Mouse (Mus musculus): ENCODE results near the gene Gm826.

Gm826 gene

GRCm38 (mm10) chr2:160334111-160334661 lies at the start of gene Gm826:
TSS of gene Gm826 (minus strand) at chr2:160334162.
- no peak for DNase-seq (ENCODE audit: low read depth, low spot score)

- no peak for DNase-seq (ENCODE audit: low read depth, low spot score)
Measured at GRCm38 (mm10) chr2:160383418-160383817, 49.5 kb upstream of the Gm826 start.

DNA sequence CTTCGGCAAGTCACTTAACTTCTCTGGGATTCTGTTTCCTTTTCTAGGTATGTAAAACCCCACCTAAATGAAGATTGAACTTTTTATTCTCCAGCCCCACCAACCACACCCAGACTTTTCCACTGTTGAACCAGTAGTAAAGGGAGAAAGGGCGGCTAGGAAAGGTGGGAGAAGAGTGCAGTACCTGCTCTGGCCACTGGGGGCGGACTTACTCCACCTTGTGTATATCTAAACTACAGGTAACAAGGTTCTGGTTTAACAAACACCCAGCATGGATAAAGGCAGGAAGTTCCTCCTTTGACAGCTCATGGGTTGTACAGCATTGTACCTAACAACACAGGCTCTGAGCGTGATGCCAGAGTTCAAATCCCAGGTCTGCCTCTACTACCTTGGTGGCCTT lies 44.3 kb upstream of the Gm826 start:
- no peak for DNase-seq (ENCODE audit: low read depth, low spot score)

GRCm38 (mm10) chr2:160376236-160376635 lies 42.3 kb upstream of the Gm826 start:
- no peak for DNase-seq (ENCODE audit: low read depth, low spot score)

DNA sequence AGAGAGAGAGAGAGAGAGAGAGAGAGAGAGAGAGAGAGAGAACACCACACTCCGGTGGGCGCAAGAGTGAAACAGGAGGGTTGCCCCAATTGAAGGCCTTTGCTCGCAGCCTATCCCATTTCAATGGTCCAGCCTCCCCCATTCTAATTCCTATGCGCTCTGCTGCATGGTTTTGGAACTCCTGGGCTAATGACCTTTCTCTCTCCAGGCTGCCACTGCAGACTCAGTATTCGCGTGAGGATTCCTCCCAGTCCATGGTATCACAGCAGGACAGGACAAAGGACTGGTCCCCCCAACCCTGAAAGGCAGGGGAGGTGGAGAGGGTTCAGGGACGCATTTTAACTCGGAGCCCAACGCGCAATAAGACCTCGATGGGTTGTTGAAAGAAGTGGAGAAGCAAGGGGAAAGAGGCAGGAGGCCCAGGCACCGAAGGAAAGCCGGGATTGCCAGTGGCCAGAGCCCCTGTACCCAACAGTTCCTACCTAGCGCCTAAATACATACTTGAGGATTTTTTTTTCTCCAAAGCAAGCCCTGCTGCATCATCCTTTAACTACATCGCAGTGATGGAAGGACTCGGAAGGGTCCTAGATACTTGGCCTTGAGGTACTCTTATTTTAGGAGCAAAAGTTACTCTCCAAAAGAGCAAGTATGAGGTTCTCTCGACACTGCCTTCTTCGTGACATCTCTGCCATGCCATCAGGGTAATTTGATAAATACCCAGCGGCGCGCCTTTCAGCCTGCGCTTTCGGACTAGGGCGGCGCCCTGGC lies 35.9 kb upstream of the Gm826 start:
- DNase-seq (ENCODE audit: low read depth, low spot score), result no peak

DNA sequence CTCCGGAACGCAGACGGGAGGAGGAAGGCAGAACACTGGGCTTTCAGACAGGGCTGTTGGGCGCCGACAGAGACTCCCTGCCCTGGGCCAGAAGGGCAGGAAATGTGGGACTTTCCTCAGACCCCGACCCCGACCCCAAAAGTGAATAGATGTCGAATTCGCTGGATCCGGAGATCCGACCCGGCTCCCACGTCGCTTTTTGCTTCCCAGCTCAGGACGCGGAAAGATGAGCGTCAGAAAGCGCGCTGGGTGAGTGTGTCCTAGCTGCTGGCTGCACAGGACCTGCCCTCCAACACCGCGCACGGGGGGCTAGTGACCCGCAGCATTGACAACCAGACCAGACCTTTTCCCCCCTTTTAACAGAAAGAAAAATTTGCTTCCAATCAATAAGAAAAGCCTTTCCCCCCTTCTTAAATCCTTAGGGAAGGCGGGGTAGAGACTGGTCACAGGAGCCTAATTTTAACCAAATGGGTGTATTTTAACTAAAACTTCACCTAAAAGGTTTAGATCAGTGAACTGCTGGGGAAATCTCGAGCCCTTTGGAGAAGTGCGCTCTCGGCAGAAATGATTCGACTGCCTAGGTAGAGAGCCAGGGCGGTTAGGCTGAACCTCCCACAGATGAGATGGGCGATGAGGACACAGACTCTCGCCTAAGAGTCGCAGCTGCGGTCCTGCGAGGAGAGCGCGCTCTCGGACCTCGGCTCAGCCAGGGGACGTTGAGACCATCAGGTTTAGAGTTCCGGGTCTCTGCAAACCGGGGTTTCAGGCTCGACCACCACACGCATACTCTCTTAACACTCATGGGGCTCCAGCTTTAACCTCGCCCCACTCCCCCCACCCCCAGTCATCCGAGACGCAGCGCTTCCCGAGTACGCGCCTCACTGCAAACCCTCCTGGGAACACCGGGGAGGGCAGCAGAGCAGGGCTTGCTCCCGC lies 34.7 kb upstream of the Gm826 start:
- no peak for DNase-seq (ENCODE audit: low read depth, low spot score)

GRCm38 (mm10) chr2:160367448-160368208 lies 33.7 kb upstream of the Gm826 start:
- DNase-seq (ENCODE audit: low read depth, low spot score), result peak; percentile 71

DNA sequence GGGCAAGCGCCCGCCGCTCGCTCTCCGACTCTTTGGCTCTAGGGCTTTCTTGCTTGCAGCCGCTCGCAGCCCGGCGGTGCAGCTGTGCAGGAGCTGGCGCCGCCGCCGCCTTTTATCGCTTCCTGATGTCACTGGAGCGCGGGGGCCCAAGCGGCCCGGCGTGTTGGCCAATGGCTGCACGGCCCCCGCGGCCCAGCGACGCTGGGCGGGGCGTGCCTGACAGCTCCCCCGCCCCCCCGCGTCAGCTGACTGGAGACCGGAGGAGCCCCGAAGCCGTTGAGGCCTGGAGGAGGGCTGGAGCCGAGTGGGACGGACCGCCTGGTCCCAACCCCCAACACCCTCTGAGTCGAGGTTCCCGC lies 33.0 kb upstream of the Gm826 start, which contains the start of gene Mafb:
TSS of gene Mafb (minus strand) at position 86 of the 359 bp plus-strand sequence.
- DNase-seq (ENCODE audit: low read depth, low spot score), result no peak

DNA sequence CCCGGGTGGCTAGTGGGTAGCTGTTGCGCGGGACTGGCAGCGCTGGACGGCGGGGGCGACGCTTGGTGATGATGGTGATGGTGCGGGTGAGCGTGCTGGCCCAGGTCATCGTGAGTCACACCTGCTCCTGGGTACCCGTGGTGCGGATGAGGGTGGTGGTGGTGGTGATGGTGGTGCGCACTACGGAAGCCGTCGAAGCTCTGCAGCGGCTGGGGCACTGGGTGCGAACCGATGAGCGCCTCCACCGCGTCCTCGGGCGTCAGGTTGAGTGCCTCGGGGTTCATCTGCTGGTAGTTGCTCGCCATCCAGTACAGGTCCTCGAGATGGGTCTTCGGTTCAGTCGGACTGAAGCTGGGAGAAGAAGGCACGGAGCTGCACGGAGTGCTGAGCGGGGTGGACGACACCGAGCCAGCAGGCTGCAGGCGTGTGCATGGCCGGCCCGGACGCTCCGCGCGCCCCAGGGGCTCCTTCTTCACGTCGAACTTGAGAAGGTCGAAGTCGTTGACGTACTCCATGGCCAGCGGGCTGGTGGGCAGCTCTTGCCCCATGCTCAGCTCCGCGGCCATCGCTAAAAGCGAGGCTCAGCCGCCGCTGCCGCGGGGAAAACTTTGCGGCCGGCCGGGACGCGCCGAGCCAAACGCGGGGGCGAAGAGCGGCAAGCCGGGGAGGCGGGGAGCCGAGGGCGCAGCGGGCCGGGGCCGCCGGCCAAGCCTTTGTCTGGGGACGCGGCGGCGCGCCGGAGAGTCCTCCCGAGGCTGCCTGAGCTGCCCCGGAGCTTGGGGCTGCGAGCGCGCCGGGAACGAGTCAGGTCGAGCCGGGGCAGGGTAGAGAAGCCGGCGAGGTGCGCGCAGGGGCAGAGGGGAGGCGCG lies 32.4 kb upstream of the Gm826 start:
- DNase-seq (ENCODE audit: low read depth, low spot score), result no peak

- no peak for DNase-seq (ENCODE audit: low read depth, low spot score)
Measured at GRCm38 (mm10) chr2:160365107-160365911, 31.3 kb upstream of the Gm826 start.

DNA sequence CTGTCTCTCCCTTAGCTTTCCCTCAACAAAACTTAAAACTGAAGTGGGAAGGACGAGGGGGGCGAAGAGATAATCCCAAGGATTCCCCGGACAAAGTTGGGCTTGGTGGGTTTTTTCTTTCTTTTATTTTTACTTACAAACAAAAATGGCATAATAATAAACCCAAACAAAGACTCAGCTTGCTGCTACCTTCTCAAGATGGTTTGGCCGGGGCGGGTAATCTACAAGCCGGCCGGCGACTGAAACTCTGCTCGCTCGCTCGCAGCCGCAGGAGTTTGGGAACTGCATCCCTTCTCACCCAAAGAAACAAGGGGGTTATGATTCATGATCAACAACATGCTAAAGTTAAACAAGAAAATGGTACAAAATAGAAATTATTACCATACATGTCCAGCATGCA lies 30.7 kb upstream of the Gm826 start:
- DNase-seq (ENCODE audit: low read depth, low spot score), result no peak

DNA sequence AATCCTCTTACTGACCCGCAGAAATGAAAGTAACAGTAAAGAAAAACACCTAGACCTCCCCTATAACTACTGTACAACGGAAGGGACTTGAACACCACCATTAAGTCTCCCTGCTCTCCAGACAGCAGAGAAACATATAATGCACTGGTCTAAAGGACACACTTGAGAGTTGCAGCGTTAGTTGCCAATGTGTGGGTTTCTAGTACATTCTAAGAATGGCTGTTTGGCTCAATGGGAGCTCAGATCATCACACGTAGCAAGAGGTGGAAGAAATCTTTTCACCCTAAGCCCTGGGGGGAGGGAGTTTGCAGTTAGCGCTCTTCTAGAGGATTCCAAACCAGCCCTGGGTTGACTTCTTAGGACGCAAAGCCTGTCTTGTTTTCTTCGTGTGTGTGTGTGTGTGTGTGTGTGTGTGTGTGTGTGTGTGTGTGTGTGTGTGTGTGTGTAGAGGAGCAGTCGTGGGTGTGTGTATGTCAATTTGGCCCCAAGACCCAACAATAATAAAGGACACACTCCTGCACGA lies 30.2 kb upstream of the Gm826 start:
- no peak for DNase-seq (ENCODE audit: low read depth, low spot score)

- DNase-seq (ENCODE audit: low read depth, low spot score), result no peak
Measured at GRCm38 (mm10) chr2:160363201-160363600, 29.2 kb upstream of the Gm826 start.

GRCm38 (mm10) chr2:160361442-160362121 lies 27.6 kb upstream of the Gm826 start:
- no peak for DNase-seq (ENCODE audit: low read depth, low spot score)

DNA sequence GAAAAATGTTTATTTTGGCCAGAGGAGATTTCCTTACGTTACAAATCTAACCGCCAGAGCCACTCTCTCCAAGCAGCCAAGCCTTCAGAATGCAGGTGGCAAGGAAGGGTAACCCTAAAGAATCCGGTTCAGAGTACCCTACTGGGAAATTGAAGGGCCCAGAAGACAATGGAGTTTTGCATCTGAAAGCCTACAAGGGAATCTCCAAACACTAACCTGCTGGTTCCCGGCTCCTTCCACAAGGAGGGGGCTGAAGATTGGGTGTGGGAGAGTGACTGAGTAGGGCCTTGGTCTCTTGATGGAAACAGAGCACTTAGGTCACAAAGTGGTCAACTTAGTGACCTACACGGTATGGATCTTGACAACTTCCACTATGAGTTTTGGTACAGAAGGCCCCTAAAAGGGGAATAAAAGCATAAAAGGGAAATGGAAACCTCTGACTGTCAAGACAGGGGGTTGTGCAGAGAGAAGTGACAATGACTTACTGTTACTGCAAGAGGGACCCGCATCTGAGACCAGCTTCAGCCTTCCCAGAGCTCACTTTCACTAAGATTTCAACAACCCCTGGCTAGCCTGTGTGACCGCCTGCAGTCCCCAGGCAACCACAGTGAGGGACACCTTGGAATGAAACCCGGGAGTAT lies 26.4 kb upstream of the Gm826 start:
- no peak for DNase-seq (ENCODE audit: low read depth, low spot score)

GRCm38 (mm10) chr2:160358896-160359295 lies 24.9 kb upstream of the Gm826 start:
- no peak for DNase-seq (ENCODE audit: low read depth, low spot score)

DNA sequence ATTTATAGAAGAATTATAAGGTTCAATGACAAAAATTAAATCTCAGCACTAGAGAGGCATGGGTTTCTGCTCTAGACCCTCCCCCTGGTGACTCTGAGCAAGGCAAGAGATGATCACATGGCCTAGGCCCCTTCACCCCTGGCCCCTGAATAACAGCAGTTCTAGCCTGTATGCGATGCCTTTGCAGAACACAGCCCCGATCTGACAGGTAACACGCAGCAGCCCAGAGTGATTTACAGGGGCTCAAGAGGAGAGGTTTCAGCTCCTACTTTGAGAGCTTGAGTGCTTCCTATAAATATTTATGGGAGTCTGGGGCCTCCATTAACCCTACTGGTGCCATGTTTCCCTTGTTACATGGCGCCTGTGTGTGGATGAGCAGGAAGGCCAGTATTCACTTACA lies 23.5 kb upstream of the Gm826 start:
- no peak for DNase-seq (ENCODE audit: low read depth, low spot score)

DNA sequence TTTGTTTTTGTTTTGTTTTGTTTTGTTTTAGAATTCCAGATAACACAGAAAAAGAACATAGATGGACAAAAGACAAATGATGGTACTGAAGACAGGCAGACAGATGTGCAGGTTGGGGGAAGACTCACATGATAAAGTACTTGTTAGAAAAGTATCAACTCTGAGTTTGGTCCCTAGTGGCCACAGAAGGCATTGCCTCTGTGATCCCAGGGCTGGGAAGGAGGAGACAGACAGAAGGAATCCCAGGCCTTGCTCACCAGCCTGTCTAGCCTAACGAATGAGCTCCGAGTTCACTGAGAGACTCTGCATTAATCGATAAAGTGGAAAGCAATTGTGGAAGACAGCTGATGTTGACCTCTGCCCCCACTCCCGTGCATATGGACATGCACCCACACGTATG lies 22.2 kb upstream of the Gm826 start:
- no peak for DNase-seq (ENCODE audit: low read depth, low spot score)

- no peak for DNase-seq (ENCODE audit: low read depth, low spot score)
Measured at GRCm38 (mm10) chr2:160354319-160354718, 20.4 kb upstream of the Gm826 start.
